In genomic region chr7:49633375-49633956, GRCm38 (mm10) we compare ENCODE assay signal across 8 mouse cellular contexts. TPM values are rescaled to one million over a fixed set of nuclear protein-coding genes. Genes with fewer than 3 reads are reported as not detected.
DNase-seq lines count a peak whose midpoint lies in the region; ATAC-seq and TF ChIP-seq lines count a peak whose summit lies in the region.

No protein-coding gene starts in this region.

- peak overlapping the region; percentile 42 for H3K4me2 ChIP-seq in embryonic facial prominence, embryonic 12.5 days (replicated peaks)
- peak overlapping the region; percentile 43 for H3K4me2 ChIP-seq in hindbrain, embryonic 16.5 days (ENCODE audit: low read length)
- H3K4me2 ChIP-seq in lung, embryonic 15.5 days: peak overlapping the region; percentile 79

- no peak overlapping the region for H3K9ac ChIP-seq in embryonic facial prominence, embryonic 12.5 days
- no peak overlapping the region for H3K9ac ChIP-seq in hindbrain, embryonic 16.5 days (ENCODE audit: low read depth, low read length)
- peak overlapping the region; percentile 24 for H3K9ac ChIP-seq in lung, embryonic 15.5 days

- no peak for TF ChIP-seq POLR2A in lung, adult 2 months (IDR thresholded peaks at IDR 0.05; ENCODE audit: borderline replicate concordance, extremely low read depth, low read depth, low read length)

- no peak for TF ChIP-seq CTCF in lung, adult 2 months (IDR thresholded peaks at IDR 0.05; ENCODE audit: insufficient read depth, low read length)

- 2% methylated on average over 33 of the region's 33 CpGs for WGBS in lung, adult 2 months
- under 1% methylated on average over 33 of the region's 33 CpGs for WGBS in embryonic facial prominence, embryonic 12.5 days
- WGBS in hindbrain, embryonic 16.5 days: under 1% methylated on average over 33 of the region's 33 CpGs
- under 1% methylated on average over 33 of the region's 33 CpGs for WGBS in lung, embryonic 15.5 days

- H3K27me3 ChIP-seq in embryonic facial prominence, embryonic 12.5 days: peaks cover 84% of the 10 kb centered on the region
- peaks cover 69% of the 10 kb centered on the region for H3K27me3 ChIP-seq in hindbrain, embryonic 16.5 days (replicated peaks; ENCODE audit: control insufficient read depth, insufficient read depth, low read length)
- peaks cover 91% of the 10 kb centered on the region for H3K27me3 ChIP-seq in lung, embryonic 15.5 days

- H3K9me3 ChIP-seq in embryonic facial prominence, embryonic 12.5 days: no peaks in the 10 kb centered on the region
- H3K9me3 ChIP-seq in hindbrain, embryonic 16.5 days (ENCODE audit: control insufficient read depth, low read length): no peaks in the 10 kb centered on the region
- H3K9me3 ChIP-seq in lung, embryonic 15.5 days: no peaks in the 10 kb centered on the region

- H3K36me3 ChIP-seq in embryonic facial prominence, embryonic 12.5 days: no peaks in the 10 kb centered on the region
- no peaks in the 10 kb centered on the region for H3K36me3 ChIP-seq in hindbrain, embryonic 16.5 days (ENCODE audit: control insufficient read depth, insufficient read depth, low read length)
- H3K36me3 ChIP-seq in lung, embryonic 15.5 days: no peaks in the 10 kb centered on the region

- no peak for ATAC-seq in embryonic facial prominence, embryonic 12.5 days (ENCODE audit: insufficient number of reproducible peaks, insufficient read depth, low FRiP score, low TSS enrichment)
- 0 out of 2 replicates have a peak, but pooled peaks have one; percentile 14 for ATAC-seq in hindbrain, embryonic 16.5 days
- peak; percentile 79 for ATAC-seq in lung, embryonic 15.5 days (ENCODE audit: borderline replicate concordance, extremely low read depth, low FRiP score, low TSS enrichment)

- peak overlapping the region; percentile 56 for H3K4me3 ChIP-seq in lung, adult 2 months (replicated peaks; ENCODE audit: extremely low read depth, low read depth, low read length)
- H3K4me3 ChIP-seq in embryonic facial prominence, embryonic 12.5 days: peak overlapping the region; percentile 18
- H3K4me3 ChIP-seq in hindbrain, embryonic 16.5 days (ENCODE audit: low read length): peak overlapping the region; percentile 6
- H3K4me3 ChIP-seq in lung, embryonic 15.5 days: peak overlapping the region; percentile 44

- intact Hi-C loops in left cerebral cortex, postnatal 36 days (cut with DNase I): loop anchor here (5.0 kb wide), 1 partner anchor 279 kb away; the partner anchor contains the start of gene Slc6a5

- H3K27ac ChIP-seq in embryonic facial prominence, embryonic 12.5 days: no peak overlapping the region
- H3K27ac ChIP-seq in hindbrain, embryonic 16.5 days (ENCODE audit: low read depth, low read length): no peak overlapping the region
- H3K27ac ChIP-seq in lung, embryonic 15.5 days: no peak overlapping the region

- peaks cover 11% of the 10 kb centered on the region for H3K4me1 ChIP-seq in lung, adult 2 months (ENCODE audit: control insufficient read depth, insufficient read depth, low read length)
- peaks cover 4% of the 10 kb centered on the region; the same call in 1 of the 2 replicates for H3K4me1 ChIP-seq in embryonic facial prominence, embryonic 12.5 days
- H3K4me1 ChIP-seq in hindbrain, embryonic 16.5 days (ENCODE audit: control insufficient read depth, insufficient read depth, low read depth, low read length): peaks cover 6% of the 10 kb centered on the region; the same call in 1 of the 2 replicates
- peaks cover 30% of the 10 kb centered on the region for H3K4me1 ChIP-seq in lung, embryonic 15.5 days

- DNase-seq in lung, adult 2 months: peak; percentile 28
- DNase-seq in lung, postnatal 10 days: no peak
- DNase-seq in retina, embryonic 14.5 days (ENCODE audit: low spot score): peak; percentile 53
- DNase-seq in right cerebral cortex, postnatal 14 days: no peak
- no peak for DNase-seq in left cerebral cortex, postnatal 36 days (ENCODE audit: low spot score in 2 of 2)

RNA-seq across cellular contexts. Expression of gene Dbx1, which starts 3.2 kb away (rescaled TPM):
- polyA plus RNA-seq in lung, adult 2 months (2012; rRNA removed): not detected in 2 replicates
- 1.1 and 1.8 TPM in 2 replicates for polyA plus RNA-seq in embryonic facial prominence, embryonic 12.5 days (2016; fragmentation: Nextera tagmentation; extraction: Ambion mirVana)
- 1.0 and 4.2 TPM in 2 replicates for polyA plus RNA-seq in hindbrain, embryonic 16.5 days (2015; fragmentation: Nextera tagmentation; extraction: Ambion mirVana)
- polyA plus RNA-seq in lung, embryonic 15.5 days (2015; fragmentation: Nextera tagmentation; extraction: Ambion mirVana): not detected in 2 replicates
- total RNA-seq in left cerebral cortex, postnatal 36 days (2021): not detected

Comparison
In these comparisons a context has a peak if more than half of its experiments do, and no peak if none do; other contexts are left out.
1. DNase-seq: peak in lung, adult 2 months (single experiment) and retina, embryonic 14.5 days (single experiment); none in lung, postnatal 10 days (single experiment), right cerebral cortex, postnatal 14 days (single experiment) and left cerebral cortex, postnatal 36 days (0 of 2).
2. H3K4me3 ChIP-seq: peak in every context shown above with its lines; median percentile 56 in lung, adult 2 months; 44 in lung, embryonic 15.5 days; 18 in embryonic facial prominence, embryonic 12.5 days; 6 in hindbrain, embryonic 16.5 days.
3. Peak in every context shown above with its lines, with median percentiles within 50 percentile points of each other: H3K4me2 ChIP-seq.